Mouse (Mus musculus) left cerebral cortex, adult 2 months (tissue): ENCODE measurements around the gene Slc6a20a. TPM values are rescaled to one million over a fixed set of nuclear protein-coding genes. Genes with fewer than 3 reads are reported as not detected.

Source experiments
- DNase-seq, 2 experiments: peaks; one replicate each; pipeline ENCODE4 v3.0.0; 2021 to 2022; ENCODE audit warnings: low spot score in 2 of 2, mixed read lengths in 1 of 2; ENCODE audit errors: extremely low spot score in 1 of 2
- H3K27ac ChIP-seq: fragments of 200-600 bp; 2 replicates; pipeline ENCODE4 v1.8.1; 2022
- H3K4me3 ChIP-seq: fragments of 200-600 bp; 2 replicates; pipeline ENCODE4 v1.8.1; 2022
- CTCF ChIP-seq: fragments of 200-600 bp; IDR thresholded peaks from 2 replicates; pipeline ENCODE4 v1.8.1; 2022; ENCODE audit warnings: antibody characterized with exemption, mild to moderate bottlenecking, moderate library complexity
- intact Hi-C: fragments of 180-260 bp; cut with DNase I; formaldehyde crosslinking; loops from one replicate; pipeline ENCODE4 v1.15.1; 2025
- long read RNA-seq, 2 experiments: library from polyadenylated mRNA; stranded (forward); transcript quantifications; one replicate each; pipeline ENCODE4 v2.0.0; 2021; ENCODE audit warnings: borderline mapping rate in 2 of 2
- total RNA-seq, 2 experiments: library from RNA; stranded (reverse); gene quantifications; 2 replicates each; pipeline ENCODE4 v1.2.3; 2021

Gene Slc6a20a
- 10 to 100 TPM; 18.9 to 24.4 TPM for total RNA-seq
- long read RNA-seq, experiment 1, transcript Slc6a20a-201 (11 exons, 2,732 nt), result major isoform, 25 of 27 reads
- long read RNA-seq, experiment 1, partial matches to known transcripts, result 2 of 27 reads
- long read RNA-seq, experiment 1, other reads (novel, unspliced or antisense), result 0 of 27 reads
- long read RNA-seq, experiment 2, transcript Slc6a20a-201 (11 exons, 2,732 nt), result major isoform, 16 of 19 reads
- long read RNA-seq, experiment 2, partial matches to known transcripts, result 0 of 19 reads
- long read RNA-seq, experiment 2, other reads (novel, unspliced or antisense), result 3 of 19 reads

- no peak within 1 kb of the TSS; the same call in 1 of the 2 replicates for H3K27ac ChIP-seq
- peak within 1 kb of the TSS; percentile 40 for H3K4me3 ChIP-seq
- TF ChIP-seq CTCF, result no peak
- intact Hi-C loops, result no loop called here
- DNase-seq, result no peak
Measured at GRCm38 (mm10) chr9:123678327-123679105, at the start of gene Slc6a20a, which contains the start of gene Ccr9. TSS of gene Slc6a20a (minus strand) at chr9:123678885. TSS of gene Ccr9 (plus strand) at chr9:123678439.

- H3K27ac ChIP-seq, result no peak overlapping the region
- no peak for TF ChIP-seq CTCF
- no peak overlapping the region for H3K4me3 ChIP-seq
- no peak for DNase-seq
- intact Hi-C loops, result no loop called here
Measured at GRCm38 (mm10) chr9:123722737-123723493, 44.2 kb upstream of the Slc6a20a start.

- DNase-seq, result peak; percentile 94 to 96
- Histone ChIP-seq H3K27ac (peak within 1 kb of the TSS; percentile 78), H3K4me3 (peak within 1 kb of the TSS; percentile 70)
- intact Hi-C loops, result loop anchor here (5.0 kb wide), 1 partner anchor 80 kb away; no protein-coding TSS in a partner anchor
- TF ChIP-seq CTCF, result no peak
Measured at GRCm38 (mm10) chr9:123717186-123718008, 38.7 kb upstream of the Slc6a20a start, which contains the start of gene Lztfl1. TSS of gene Lztfl1 (minus strand) at chr9:123717697.

GRCm38 (mm10) chr9:123716301-123716700 is 37.6 kb upstream of the Slc6a20a start:
- intact Hi-C loops, result loop anchor here (5.0 kb wide), 1 partner anchor 81 kb away; no protein-coding TSS in a partner anchor
- DNase-seq, result no peak
- no peak overlapping the region for H3K27ac ChIP-seq
- H3K4me3 ChIP-seq, result peak overlapping the region; percentile 70; the same call in 1 of the 2 replicates
- no peak for TF ChIP-seq CTCF

- DNase-seq, result no peak
- Histone ChIP-seq H3K4me3 (no peak overlapping the region), H3K27ac (no peak overlapping the region)
- intact Hi-C loops, result no loop called here
- no peak for TF ChIP-seq CTCF
Measured at GRCm38 (mm10) chr9:123713111-123713510, 34.4 kb upstream of the Slc6a20a start.

DNA sequence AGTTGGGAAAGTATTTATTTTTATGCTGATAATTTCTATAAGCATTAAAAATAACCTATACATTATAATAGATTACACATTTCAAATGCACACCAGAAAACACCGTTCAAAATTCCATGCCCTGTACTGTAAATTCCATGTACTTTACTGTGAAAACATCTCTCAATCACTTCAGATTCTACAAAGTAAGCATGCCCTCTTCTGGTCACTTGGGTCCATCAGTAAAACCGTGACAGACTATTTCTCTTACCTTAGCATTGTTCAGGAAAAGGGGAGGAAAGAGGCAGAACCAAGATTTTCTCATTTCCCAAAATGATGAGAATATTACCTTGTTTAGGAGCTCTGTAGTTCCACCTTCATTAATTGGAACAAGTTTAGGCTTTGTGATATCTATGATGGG is 30.5 kb upstream of the Slc6a20a start:
- peak; percentile 32 for TF ChIP-seq CTCF
- Histone ChIP-seq H3K4me3 (no peak overlapping the region), H3K27ac (no peak overlapping the region)
- intact Hi-C loops, result loop anchor here (5.0 to 10.0 kb wide), 2 partner anchors 128 to 154 kb away; no protein-coding TSS in a partner anchor
- DNase-seq, result no peak

GRCm38 (mm10) chr9:123701822-123702221 is 23.1 kb upstream of the Slc6a20a start:
- no peak for TF ChIP-seq CTCF
- intact Hi-C loops, result loop anchor here (10.0 kb wide), 1 partner anchor 147 kb away; no protein-coding TSS in a partner anchor
- DNase-seq, result no peak

DNA sequence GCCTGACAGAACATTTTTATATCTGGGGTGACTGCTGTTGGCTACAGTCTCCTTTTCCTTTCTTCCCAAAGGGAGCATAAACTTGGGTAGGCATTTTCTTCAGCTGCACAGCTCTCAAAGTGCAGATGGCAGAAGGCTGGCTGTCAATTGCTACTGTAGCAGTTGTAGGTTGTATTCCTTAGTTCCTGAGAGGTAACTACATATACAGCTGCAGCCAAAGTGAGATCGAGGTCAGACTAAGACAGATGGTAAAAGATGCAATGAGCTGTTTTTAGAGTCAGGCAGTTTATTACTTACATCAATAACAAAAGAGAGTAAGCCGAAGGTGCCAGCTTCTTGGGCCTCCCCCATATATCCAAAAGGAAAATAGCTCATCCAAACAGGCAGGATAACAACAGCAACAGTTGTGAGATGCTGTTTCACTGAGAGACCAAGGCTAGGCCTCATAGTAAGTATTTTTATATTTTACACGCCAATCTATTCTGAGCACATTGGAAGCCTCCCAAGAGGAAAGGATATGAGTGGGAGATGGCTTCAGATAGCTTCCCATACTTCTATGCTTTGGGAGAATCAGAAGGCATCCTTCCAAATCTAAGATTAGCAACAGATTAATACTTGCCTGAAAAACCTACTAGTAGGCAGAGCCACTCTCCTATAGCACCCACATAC is 17.1 kb upstream of the Slc6a20a start:
- H3K27ac ChIP-seq, result 0 out of 2 replicates have a peak overlapping the region, but pooled peaks have one; percentile 6
- no peak overlapping the region for H3K4me3 ChIP-seq
- no peak for DNase-seq
- intact Hi-C loops, result no loop called here
- TF ChIP-seq CTCF, result no peak

More at GRCm38 (mm10) chr9:123701822-123702221, 23.1 kb upstream of the Slc6a20a start:
- H3K27ac ChIP-seq, result no peak overlapping the region
- H3K4me3 ChIP-seq, result no peak overlapping the region

DNA sequence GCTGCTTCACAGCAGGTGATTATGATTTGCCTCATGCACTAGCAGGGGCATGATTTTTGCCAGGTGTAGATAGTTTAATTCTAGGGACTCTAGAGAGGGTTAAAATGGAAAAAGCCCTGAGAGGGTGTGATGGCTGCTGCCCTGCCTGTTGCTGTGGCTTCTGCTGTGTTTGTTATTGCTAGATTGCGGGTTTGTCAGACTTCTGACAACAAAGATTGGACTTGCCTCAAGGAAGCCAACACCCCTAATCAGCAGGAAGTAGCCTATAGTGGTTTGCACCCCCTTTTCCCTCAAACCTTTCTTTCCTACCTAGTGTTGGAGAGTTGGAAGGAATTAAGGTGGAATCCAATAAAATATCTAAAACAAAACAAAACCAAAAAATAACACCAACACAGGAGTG is 9.5 kb upstream of the Slc6a20a start:
- intact Hi-C loops, result no loop called here
- no peak for TF ChIP-seq CTCF
- Histone ChIP-seq H3K27ac (no peak overlapping the region), H3K4me3 (no peak overlapping the region)
- DNase-seq, result no peak

DNA sequence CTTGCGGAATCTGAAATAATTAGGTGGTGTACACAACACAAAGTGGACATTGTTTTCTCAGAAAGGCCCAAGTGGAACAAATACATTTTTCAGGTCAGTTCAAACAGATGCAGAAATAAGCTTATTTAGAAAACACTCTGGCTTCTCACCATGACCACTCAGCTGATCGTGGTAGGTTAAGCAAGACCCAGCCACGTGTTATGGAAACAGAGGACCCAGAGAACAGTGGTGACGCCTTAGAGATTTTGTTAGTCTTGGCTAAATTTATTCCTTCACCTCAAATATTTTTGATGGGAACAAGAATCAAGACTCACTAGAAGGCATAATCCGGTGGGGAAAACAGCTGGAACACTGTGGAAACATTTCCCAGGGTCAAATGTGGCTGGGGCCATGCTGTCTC is 7.5 kb upstream of the Slc6a20a start:
- TF ChIP-seq CTCF, result no peak
- intact Hi-C loops, result no loop called here
- no peak overlapping the region for H3K27ac ChIP-seq
- no peak for DNase-seq
- no peak overlapping the region for H3K4me3 ChIP-seq
